Mouse (Mus musculus) limb, embryonic 13.5 days (tissue): ENCODE data around the gene Gabra4. TPM values are rescaled to one million over a fixed set of nuclear protein-coding genes. Genes with fewer than 3 reads are reported as not detected.
"Not testable (repeated sequence)": the region's sequence is repeated elsewhere in the genome, so short reads cannot be mapped to it uniquely, and the experiment has no call there.

Source experiments
- ATAC-seq: fragments of 200-750 bp; cut with Nextera tagmentation; 2 replicates; pipeline ENCODE4 v1.8.0; 2017; ENCODE audit warnings: low read depth, moderate number of reproducible peaks, moderate TSS enrichment; ENCODE audit not compliant: low FRiP score
- H3K27ac ChIP-seq: fragments of 300-500 bp; sonication (generic); 2 replicates; pipeline ENCODE4 v1.5.1; 2015; ENCODE audit warnings: inconsistent platforms, mild to moderate bottlenecking, moderate library complexity
- H3K27me3 ChIP-seq: fragments of 300-500 bp; sonication (generic); 2 replicates; pipeline ENCODE4 v1.6.1; 2015; ENCODE audit warnings: mild to moderate bottlenecking, inconsistent platforms
- H3K36me3 ChIP-seq: fragments of 300-500 bp; sonication (generic); 2 replicates; pipeline ENCODE4 v1.6.1; 2015; ENCODE audit warnings: inconsistent platforms, mild to moderate bottlenecking, moderate library complexity
- H3K4me1 ChIP-seq: fragments of 300-500 bp; sonication (generic); 2 replicates; pipeline ENCODE4 v1.6.1; 2015; ENCODE audit warnings: inconsistent platforms
- H3K4me2 ChIP-seq: fragments of 300-500 bp; sonication (generic); replicated peaks from 2 replicates; pipeline ENCODE4 v1.6.1; 2015; ENCODE audit warnings: inconsistent platforms, mild to moderate bottlenecking, moderate library complexity
- H3K4me3 ChIP-seq: fragments of 300-500 bp; sonication (generic); 2 replicates; pipeline ENCODE4 v1.5.1; 2015; ENCODE audit warnings: moderate library complexity, mild to moderate bottlenecking, inconsistent platforms
- H3K9ac ChIP-seq: fragments of 300-500 bp; sonication (generic); 2 replicates; pipeline ENCODE4 v1.6.1; 2015; ENCODE audit warnings: mild to moderate bottlenecking, inconsistent platforms
- H3K9me3 ChIP-seq: fragments of 300-500 bp; sonication (generic); 2 replicates; pipeline ENCODE4 v1.6.1; 2016; ENCODE audit warnings: inconsistent platforms
- whole genome bisulfite sequencing: fragments of 180-500 bp; shearing (Covaris S2); methylation state at CpG from one replicate; pipeline ENCODE4 v1.1.7; 2015; 5-methylcytosine and 5-hydroxymethylcytosine counted together
- polyA plus RNA-seq: library from polyadenylated mRNA; unstranded; fragments of >200 nt; fragmentation: Nextera tagmentation; extraction: Ambion mirVana; gene quantifications from 2 replicates; pipeline ENCODE4 v1.2.1, GENCODE M21; 2015

The Gabra4 gene
- polyA plus RNA-seq, 1 experiment from 2014 or later: 6.3 TPM

- no peaks in the 10 kb centered on the region for H3K4me1 ChIP-seq
- H3K27ac ChIP-seq: no peak overlapping the region
- H3K9me3 ChIP-seq: no peaks in the 10 kb centered on the region
- ATAC-seq: no peak
- no peaks in the 10 kb centered on the region for H3K36me3 ChIP-seq
- no peak overlapping the region for H3K4me3 ChIP-seq
- WGBS: 79% methylated on average over 1 of the region's 1 CpGs
- H3K9ac ChIP-seq: no peak overlapping the region
- H3K4me2 ChIP-seq: no peak overlapping the region
- no peaks in the 10 kb centered on the region for H3K27me3 ChIP-seq
These were observed 43.8 kb downstream of the Gabra4 start for GRCm38 (mm10) chr5:71614311-71614710.

- Histone ChIP-seq H3K4me2 (no peak overlapping the region), H3K36me3 (no peaks in the 10 kb centered on the region), H3K9ac (no peak overlapping the region), H3K9me3 (no peaks in the 10 kb centered on the region), H3K4me3 (no peak overlapping the region), H3K27ac (no peak overlapping the region), H3K27me3 (no peaks in the 10 kb centered on the region), H3K4me1 (peaks cover 8% of the 10 kb centered on the region; the same call in 1 of the 2 replicates)
- no peak for ATAC-seq
- 77% methylated on average over 1 of the region's 1 CpGs for WGBS
These were observed 49.4 kb downstream of the Gabra4 start for GRCm38 (mm10) chr5:71608735-71609134.

- ATAC-seq: no peak
- WGBS: 62% methylated on average over 4 of the region's 4 CpGs
These were observed 51.2 kb downstream of the Gabra4 start for GRCm38 (mm10) chr5:71606907-71607306.

GRCm38 (mm10) chr5:71604128-71604690 lies 53.9 kb downstream of the Gabra4 start:
- Histone ChIP-seq H3K36me3 (no peaks in the 10 kb centered on the region), H3K4me2 (no peak overlapping the region), H3K27ac (no peak overlapping the region), H3K9ac (no peak overlapping the region), H3K27me3 (no peaks in the 10 kb centered on the region), H3K4me1 (peaks cover 8% of the 10 kb centered on the region; the same call in 1 of the 2 replicates), H3K4me3 (no peak overlapping the region), H3K9me3 (no peaks in the 10 kb centered on the region)
- WGBS: 51% methylated on average over 8 of the region's 8 CpGs
- ATAC-seq: no peak

More at GRCm38 (mm10) chr5:71606907-71607306, 51.2 kb downstream of the Gabra4 start:
- Histone ChIP-seq H3K4me2 (no peak overlapping the region), H3K4me3 (no peak overlapping the region), H3K27ac (no peak overlapping the region), H3K27me3 (no peaks in the 10 kb centered on the region), H3K36me3 (no peaks in the 10 kb centered on the region), H3K9ac (no peak overlapping the region), H3K4me1 (peaks cover 8% of the 10 kb centered on the region; the same call in 1 of the 2 replicates), H3K9me3 (no peaks in the 10 kb centered on the region)

GRCm38 (mm10) chr5:71595321-71595720 lies 62.8 kb downstream of the Gabra4 start:
- no peaks in the 10 kb centered on the region for H3K27me3 ChIP-seq
- H3K9ac ChIP-seq: no peak overlapping the region
- no peak overlapping the region for H3K4me2 ChIP-seq
- ATAC-seq: no peak
- H3K9me3 ChIP-seq: no peaks in the 10 kb centered on the region
- no peaks in the 10 kb centered on the region for H3K36me3 ChIP-seq
- WGBS: 83% methylated on average over 2 of the region's 2 CpGs
- no peak overlapping the region for H3K27ac ChIP-seq
- H3K4me1 ChIP-seq: no peaks in the 10 kb centered on the region
- H3K4me3 ChIP-seq: no peak overlapping the region

DNA sequence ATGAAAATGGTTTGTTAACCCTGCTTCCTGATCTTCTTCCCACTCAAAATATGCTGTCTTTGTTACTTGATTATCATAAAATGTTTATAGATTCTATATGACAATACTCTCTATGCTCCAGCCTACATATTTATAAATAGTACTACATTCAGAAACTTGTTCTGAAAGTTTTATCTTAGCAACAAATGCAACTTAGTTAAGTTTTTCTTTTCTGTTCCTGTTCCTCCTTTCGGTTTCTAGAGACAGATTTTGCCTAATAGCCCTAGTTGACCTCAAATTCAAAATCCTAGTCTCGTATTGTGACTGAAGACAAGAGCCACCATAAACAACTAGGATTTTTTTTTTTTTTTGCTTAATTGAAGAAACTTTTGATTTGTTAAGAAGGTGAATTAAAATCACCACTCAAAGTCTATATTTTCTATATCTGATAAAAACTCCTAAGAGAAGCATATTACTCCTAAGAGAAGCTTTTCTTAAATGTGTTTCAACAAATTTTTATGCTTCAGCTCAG lies 64.3 kb downstream of the Gabra4 start:
- no peak overlapping the region for H3K4me2 ChIP-seq
- WGBS: 80% methylated on average over 2 of the region's 2 CpGs
- no peaks in the 10 kb centered on the region for H3K27me3 ChIP-seq

DNA sequence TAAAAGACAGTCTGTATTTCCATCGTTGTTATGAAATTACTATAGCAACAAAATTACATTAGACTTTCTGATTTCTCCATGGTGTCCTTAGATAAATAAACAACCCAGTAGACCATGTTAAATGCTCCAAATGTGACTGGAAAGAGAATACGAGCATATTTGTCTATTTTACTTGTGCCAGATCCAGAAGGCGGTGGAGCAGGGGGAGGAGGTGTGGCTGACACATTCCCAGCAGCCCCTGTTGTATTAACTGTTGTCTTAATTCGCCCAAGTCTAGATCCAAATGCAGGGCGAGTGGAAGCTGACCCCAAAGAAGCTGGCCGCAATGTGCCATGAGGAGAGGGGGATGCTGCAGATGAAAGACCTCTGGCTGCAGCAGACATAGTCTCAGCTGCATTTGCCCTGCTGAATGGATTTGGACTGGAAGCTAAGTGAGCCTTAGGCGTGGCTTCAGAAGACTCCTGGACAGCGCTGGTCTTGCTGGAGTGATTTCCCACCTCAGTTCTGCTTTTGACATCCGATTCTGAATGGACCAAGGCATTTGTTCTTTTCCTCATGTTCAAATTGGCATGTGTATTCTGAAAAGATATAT lies 86.4 kb downstream of the Gabra4 start:
- Histone ChIP-seq H3K4me1 (no peaks in the 10 kb centered on the region), H3K4me2 (no peak overlapping the region), H3K27me3 (no peaks in the 10 kb centered on the region), H3K36me3 (no peaks in the 10 kb centered on the region), H3K4me3 (no peak overlapping the region), H3K27ac (no peak overlapping the region), H3K9ac (no peak overlapping the region), H3K9me3 (no peaks in the 10 kb centered on the region)
- WGBS: 78% methylated on average over 9 of the region's 9 CpGs
- no peak for ATAC-seq

More for the DNA sequence above, 64.3 kb downstream of the Gabra4 start:
- no peak overlapping the region for H3K4me3 ChIP-seq
- no peak for ATAC-seq
- H3K9me3 ChIP-seq: no peaks in the 10 kb centered on the region
- no peak overlapping the region for H3K27ac ChIP-seq
- no peaks in the 10 kb centered on the region for H3K4me1 ChIP-seq
- H3K36me3 ChIP-seq: no peaks in the 10 kb centered on the region
- no peak overlapping the region for H3K9ac ChIP-seq

- H3K4me3 ChIP-seq: no peak within 1 kb of the TSS
- WGBS: 92% methylated on average over 10 of the region's 10 CpGs
- no peaks in the 10 kb centered on the region for H3K4me1 ChIP-seq
- H3K9me3 ChIP-seq: no peaks in the 10 kb centered on the region
- H3K9ac ChIP-seq: no peak within 1 kb of the TSS
- H3K27me3 ChIP-seq: no peaks in the 10 kb centered on the region
- no peak within 1 kb of the TSS for H3K4me2 ChIP-seq
- no peak within 1 kb of the TSS for H3K27ac ChIP-seq
- no peak for ATAC-seq
- no peaks in the 10 kb centered on the region for H3K36me3 ChIP-seq
These were observed 110.0 kb downstream of the Gabra4 start, which contains the start of gene Cox7b2 for GRCm38 (mm10) chr5:71548079-71548478. Gene Cox7b2 (minus strand): TSS chr5:71548205.

GRCm38 (mm10) chr5:71545554-71545953 lies 112.6 kb downstream of the Gabra4 start:
- ATAC-seq: no peak
- Histone ChIP-seq H3K27me3 (no peaks in the 10 kb centered on the region), H3K9me3 (no peaks in the 10 kb centered on the region), H3K36me3 (no peaks in the 10 kb centered on the region), H3K4me3 (no peak overlapping the region), H3K27ac (no peak overlapping the region), H3K4me1 (no peaks in the 10 kb centered on the region), H3K9ac (no peak overlapping the region), H3K4me2 (no peak overlapping the region)

- H3K9ac ChIP-seq, ATAC-seq, H3K36me3 ChIP-seq, H3K27ac ChIP-seq, H3K4me1 ChIP-seq, H3K27me3 ChIP-seq, H3K4me3 ChIP-seq, H3K9me3 ChIP-seq, H3K4me2 ChIP-seq: not testable (repeated sequence)
- 67% methylated on average over 7 of the region's 15 CpGs for WGBS
These were observed 132.6 kb downstream of the Gabra4 start for GRCm38 (mm10) chr5:71525486-71525885.
